Mouse (Mus musculus): ENCODE measurements around the gene Prrc2b. TPM values are rescaled to one million over a fixed set of nuclear protein-coding genes. Genes with fewer than 3 reads are reported as not detected.

Gene Prrc2b
- polyA plus RNA-seq, 1 experiment, result 5.5 TPM

- Histone ChIP-seq H3K4me3 (ENCODE audit: control insufficient read depth, low read depth, low read length) (no peak overlapping the region), H3K36me3 (ENCODE audit: control insufficient read depth, insufficient read depth, low read length) (peaks cover 6% of the 10 kb centered on the region), H3K27me3 (ENCODE audit: control insufficient read depth, insufficient read depth, low read length) (no peaks in the 10 kb centered on the region), H3K4me1 (ENCODE audit: control insufficient read depth, insufficient read depth, low read length) (no peaks in the 10 kb centered on the region), H3K27ac (ENCODE audit: control insufficient read depth, insufficient read depth, low read depth, low read length) (no peak overlapping the region)
- TF ChIP-seq POLR2A (IDR thresholded peaks at IDR 0.05; ENCODE audit: control insufficient read depth, low read depth, low read length) (no peak), CTCF (IDR thresholded peaks at IDR 0.05; ENCODE audit: control insufficient read depth, insufficient read depth, insufficient replicate concordance, low read depth, low read length) (no peak)
Observed at GRCm38 (mm10) chr2:32275823-32276222, 124.9 kb downstream of the Prrc2b start.

- no peak for TF ChIP-seq CTCF (IDR thresholded peaks at IDR 0.05; ENCODE audit: control insufficient read depth, insufficient read depth, insufficient replicate concordance, low read depth, low read length)
- TF ChIP-seq POLR2A (IDR thresholded peaks at IDR 0.05; ENCODE audit: control insufficient read depth, low read depth, low read length), result no peak
- Histone ChIP-seq H3K4me3 (ENCODE audit: control insufficient read depth, low read depth, low read length) (no peak overlapping the region), H3K27ac (ENCODE audit: control insufficient read depth, insufficient read depth, low read depth, low read length) (no peak overlapping the region), H3K27me3 (ENCODE audit: control insufficient read depth, insufficient read depth, low read length) (no peaks in the 10 kb centered on the region), H3K4me1 (ENCODE audit: control insufficient read depth, insufficient read depth, low read length) (peaks cover 4% of the 10 kb centered on the region), H3K36me3 (ENCODE audit: control insufficient read depth, insufficient read depth, low read length) (peaks cover 10% of the 10 kb centered on the region)
Observed at GRCm38 (mm10) chr2:32282289-32282688, 131.4 kb downstream of the Prrc2b start.

GRCm38 (mm10) chr2:32282727-32283126, 131.8 kb downstream of the Prrc2b start:
- Histone ChIP-seq H3K27ac (ENCODE audit: control insufficient read depth, insufficient read depth, low read depth, low read length) (no peak overlapping the region), H3K4me1 (ENCODE audit: control insufficient read depth, insufficient read depth, low read length) (peaks cover 5% of the 10 kb centered on the region), H3K4me3 (ENCODE audit: control insufficient read depth, low read depth, low read length) (no peak overlapping the region), H3K27me3 (ENCODE audit: control insufficient read depth, insufficient read depth, low read length) (no peaks in the 10 kb centered on the region), H3K36me3 (ENCODE audit: control insufficient read depth, insufficient read depth, low read length) (peaks cover 15% of the 10 kb centered on the region)
- TF ChIP-seq POLR2A (IDR thresholded peaks at IDR 0.05; ENCODE audit: control insufficient read depth, low read depth, low read length) (0 out of 2 replicates have a peak, but pooled peaks have one; percentile 12), CTCF (IDR thresholded peaks at IDR 0.05; ENCODE audit: control insufficient read depth, insufficient read depth, insufficient replicate concordance, low read depth, low read length) (peak; percentile 60; the same call in 1 of the 2 replicates)

GRCm38 (mm10) chr2:32283986-32284385, 133.1 kb downstream of the Prrc2b start:
- Histone ChIP-seq H3K4me3 (ENCODE audit: control insufficient read depth, low read depth, low read length) (no peak overlapping the region), H3K27me3 (ENCODE audit: control insufficient read depth, insufficient read depth, low read length) (no peaks in the 10 kb centered on the region), H3K4me1 (ENCODE audit: control insufficient read depth, insufficient read depth, low read length) (peaks cover 6% of the 10 kb centered on the region), H3K36me3 (ENCODE audit: control insufficient read depth, insufficient read depth, low read length) (peaks cover 17% of the 10 kb centered on the region), H3K27ac (ENCODE audit: control insufficient read depth, insufficient read depth, low read depth, low read length) (no peak overlapping the region)
- no peak for TF ChIP-seq CTCF (IDR thresholded peaks at IDR 0.05; ENCODE audit: control insufficient read depth, insufficient read depth, insufficient replicate concordance, low read depth, low read length)

Other genes with a start within 250 kb of the Prrc2b start
- 1.1 and 2.3 TPM in 2 replicates for gene Aif1l, start 200.9 kb upstream of the Prrc2b start, polyA plus RNA-seq (2012; rRNA removed)
- 103 and 115 TPM in 2 replicates for gene Nup214, start 176.6 kb upstream of the Prrc2b start, polyA plus RNA-seq (2012; rRNA removed)
- gene Fam78a, start 66.2 kb upstream of the Prrc2b start, polyA plus RNA-seq (2012; rRNA removed), result 276 and 286 TPM in 2 replicates
- gene Plpp7, start 55.6 kb upstream of the Prrc2b start, polyA plus RNA-seq (2012; rRNA removed), result 4.6 and 4.7 TPM in 2 replicates
- gene Pomt1, start 85.5 kb downstream of the Prrc2b start, polyA plus RNA-seq (2012; rRNA removed), result 185 and 204 TPM in 2 replicates
- gene Uck1, start 109.1 kb downstream of the Prrc2b start, polyA plus RNA-seq (2012; rRNA removed), result 23.5 and 24.5 TPM in 2 replicates
- 36.0 and 36.7 TPM in 2 replicates for gene Golga2, start 136.3 kb downstream of the Prrc2b start, polyA plus RNA-seq (2012; rRNA removed)
- 381 and 421 TPM in 2 replicates for gene Swi5, start 137.0 kb downstream of the Prrc2b start, polyA plus RNA-seq (2012; rRNA removed)
- 255 and 278 TPM in 2 replicates for gene Ciz1, start 201.2 kb downstream of the Prrc2b start, polyA plus RNA-seq (2012; rRNA removed)
- gene Dnm1, start 202.3 kb downstream of the Prrc2b start, polyA plus RNA-seq (2012; rRNA removed), result 36.3 and 39.4 TPM in 2 replicates
- gene 1110008P14Rik, start 230.9 kb downstream of the Prrc2b start, polyA plus RNA-seq (2012; rRNA removed), result 92.9 and 102 TPM in 2 replicates
- 197 and 328 TPM in 2 replicates for gene Lcn2, start 237.2 kb downstream of the Prrc2b start, polyA plus RNA-seq (2012; rRNA removed)
- gene Ptges2, start 244.8 kb downstream of the Prrc2b start, polyA plus RNA-seq (2012; rRNA removed), result 7.5 and 7.6 TPM in 2 replicates

Measured in testis, adult 2 months (tissue).